In the genomic region with DNA sequence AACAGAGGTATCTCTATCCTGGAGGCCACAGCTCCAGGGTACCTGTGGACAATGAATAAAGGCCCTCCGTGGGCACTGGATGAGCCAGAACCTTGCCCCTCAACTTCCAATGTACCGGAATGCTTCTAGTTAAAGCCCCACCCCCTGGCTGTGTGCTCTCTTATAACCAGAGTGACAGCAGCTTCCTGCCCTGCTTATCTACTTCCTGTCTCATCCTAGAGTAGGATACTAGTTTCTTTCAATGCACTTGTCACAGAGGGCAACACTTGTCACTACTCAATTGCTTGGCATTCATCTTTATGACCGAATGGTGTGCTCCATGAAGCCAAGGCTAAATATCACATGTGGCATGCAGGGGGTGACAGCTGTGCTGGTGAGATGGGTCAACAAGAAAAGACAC, we compare ENCODE assay signal across 20 mouse cellular contexts. TPM values are rescaled to one million over a fixed set of nuclear protein-coding genes. Genes with fewer than 3 reads are reported as not detected.
DNase-seq lines count a peak whose midpoint lies in the region; ATAC-seq and TF ChIP-seq lines count a peak whose summit lies in the region.
"Had no signal": no experiment of that assay in that cellular context is flagged by ENCODE, and none has a peak within 500 bp of the region (broad histone marks: within the 10 kb centered on the region; RNA-seq: fewer than 3 reads in every experiment).

No protein-coding gene starts in this region.

- peak overlapping the region; percentile 47; the same call in 1 of the 2 replicates for H3K27ac ChIP-seq in bone marrow, adult 2 months (ENCODE audit: control insufficient read depth, insufficient read depth, low read depth, low read length, poor library complexity)
- no peak overlapping the region for H3K27ac ChIP-seq in midbrain, embryonic 10.5 days (replicated peaks)
- H3K27ac ChIP-seq: forebrain, embryonic 13.5 days; kidney, postnatal 0 days; layer of hippocampus, adult 2 months; limb, embryonic 12.5 days; midbrain, embryonic 13.5 days had no signal

- H3K27me3 ChIP-seq in midbrain, embryonic 10.5 days (ENCODE audit: low read depth, poor library complexity, severe bottlenecking) = no peaks in the 10 kb centered on the region
- H3K27me3 ChIP-seq: CH12.LX; forebrain, embryonic 13.5 days; midbrain, embryonic 13.5 days had no signal

- H3K9me3 ChIP-seq in midbrain, embryonic 10.5 days (replicated peaks) = no peaks in the 10 kb centered on the region
- H3K9me3 ChIP-seq: forebrain, embryonic 13.5 days; limb, embryonic 12.5 days; midbrain, embryonic 13.5 days had no signal

- peaks cover 29% of the 10 kb centered on the region for H3K4me1 ChIP-seq in bone marrow, adult 2 months (ENCODE audit: control insufficient read depth, insufficient read depth, low read length)
- peaks cover 7% of the 10 kb centered on the region; the same call in 1 of the 2 replicates for H3K4me1 ChIP-seq in midbrain, embryonic 10.5 days
- H3K4me1 ChIP-seq: forebrain, embryonic 13.5 days; limb, embryonic 12.5 days; midbrain, embryonic 13.5 days had no signal

- no peaks in the 10 kb centered on the region for H3K36me3 ChIP-seq in midbrain, embryonic 10.5 days
- H3K36me3 ChIP-seq: limb, embryonic 12.5 days; midbrain, embryonic 13.5 days had no signal

- TF ChIP-seq CTCF in bone marrow, adult 2 months (IDR thresholded peaks at IDR 0.05; ENCODE audit: control insufficient read depth, insufficient read depth, low read length) = no peak

- 34% methylated on average over 3 of the region's 3 CpGs for WGBS in bone marrow, adult 2 months
- 84% methylated on average over 3 of the region's 3 CpGs for WGBS in midbrain, embryonic 10.5 days

- H3K4me3 ChIP-seq in bone marrow, adult 2 months (replicated peaks; ENCODE audit: control insufficient read depth, low read depth, low read length) = no peak overlapping the region
- H3K4me3 ChIP-seq in midbrain, embryonic 10.5 days = no peak overlapping the region
- H3K4me3 ChIP-seq: forebrain, embryonic 13.5 days; layer of hippocampus, adult 2 months; limb, embryonic 12.5 days; midbrain, embryonic 13.5 days had no signal

- no peak for TF ChIP-seq POLR2A in bone marrow, adult 2 months (IDR thresholded peaks at IDR 0.05; ENCODE audit: borderline replicate concordance, control insufficient read depth, low read depth, low read length)

- peak; percentile 79 for ATAC-seq in CD4-positive, CD25-positive, alpha-beta regulatory T cell, adult 4 months
- peak; percentile 53 for ATAC-seq in megakaryocyte progenitor cell, adult 5-6 weeks (replicated peaks; ENCODE audit: poor library complexity)
- ATAC-seq: forebrain, embryonic 13.5 days; midbrain, embryonic 13.5 days had no signal

- DNase-seq in thymus, postnatal 36 days = peak; percentile 50 to 62
- DNase-seq in midbrain, embryonic 10.5 days (ENCODE audit: low spot score) = no peak
- DNase-seq in neural tube, embryonic 10.5 days (ENCODE audit: extremely low spot score, low spot score) = no peak
- no peak for DNase-seq in lung, postnatal 14 days
- DNase-seq: adrenal gland, postnatal 36 days; cerebellum, adult 9-10 months; gastrocnemius, postnatal 25 days; kidney, adult 11 months; right cerebral cortex, postnatal 4 days had no signal

RNA-seq across cellular contexts. Expression of gene Il10ra, which starts 17.7 kb away (rescaled TPM):
- 10 to 100 TPM; 38.8 to 66.0 TPM for polyA plus RNA-seq in CD4-positive, CD25-positive, alpha-beta regulatory T cell, adult 4 months (2017; shearing (Covaris generic))
- 16.0 and 32.8 TPM in 2 replicates for polyA plus RNA-seq in bone marrow, adult 2 months (2011; ENCODE audit: insufficient read depth, insufficient read length, low replicate concordance, missing spikeins)
- 2.9 and 3.9 TPM in 2 replicates for total RNA-seq in megakaryocyte progenitor cell, adult 5-6 weeks (2015)
- 8.1 and 9.2 TPM in 2 replicates for total RNA-seq in megakaryocyte progenitor cell, adult 5-6 weeks (2017)
- polyA plus RNA-seq in midbrain, embryonic 10.5 days (2016; fragmentation: Nextera tagmentation; extraction: Ambion mirVana) = 0.62 and 0.89 TPM in 2 replicates

RNA-seq across cellular contexts. Expression of gene Tmprss4, which starts 47.4 kb away (rescaled TPM):
- polyA plus RNA-seq in CD4-positive, CD25-positive, alpha-beta regulatory T cell, adult 4 months (2017; shearing (Covaris generic)) = not detected
- not detected in 2 replicates for polyA plus RNA-seq in bone marrow, adult 2 months (2011; ENCODE audit: insufficient read depth, insufficient read length, low replicate concordance, missing spikeins)
- 0.05 TPM in 1 of 2 replicates, not detected in the other for total RNA-seq in megakaryocyte progenitor cell, adult 5-6 weeks (2015)
- 0.41 TPM in 1 of 2 replicates, not detected in the other for total RNA-seq in megakaryocyte progenitor cell, adult 5-6 weeks (2017)
- polyA plus RNA-seq in midbrain, embryonic 10.5 days (2016; fragmentation: Nextera tagmentation; extraction: Ambion mirVana) = not detected in 2 replicates
- total RNA-seq: adrenal gland, postnatal 36 days; CH12.LX; gastrocnemius, postnatal 25 days; layer of hippocampus, adult 2 months had no signal
- polyA plus RNA-seq: forebrain, embryonic 13.5 days; heart, postnatal 0 days; hindbrain, embryonic 11.5 days; limb, embryonic 12.5 days; midbrain, embryonic 13.5 days had no signal

Comparison
In these comparisons a context has a peak if more than half of its experiments do, and no peak if none do; other contexts are left out.
1. DNase-seq: peak in thymus, postnatal 36 days (2 of 2); none in midbrain, embryonic 10.5 days (single experiment), neural tube, embryonic 10.5 days (single experiment) and lung, postnatal 14 days (single experiment).